Mouse (Mus musculus): ENCODE measurements around the gene Bcam.

GRCm38 (mm10) chr7:19712414-19712813, 58.4 kb downstream of the Bcam start:
- TF ChIP-seq POLR2A (IDR thresholded peaks at IDR 0.05; ENCODE audit: borderline replicate concordance, extremely low read depth, low read depth, low read length) (no peak), CTCF (IDR thresholded peaks at IDR 0.05; ENCODE audit: insufficient read depth, low read length) (no peak)
